Mouse (Mus musculus) liver, embryonic 11.5 days (tissue): ENCODE results near the gene Gm19426. TPM values are rescaled to one million over a fixed set of nuclear protein-coding genes. Genes with fewer than 3 reads are reported as not detected.

Source experiments
- ATAC-seq: fragments of 200-750 bp; cut with Nextera tagmentation; replicated peaks from 2 replicates; pipeline ENCODE4 v1.8.0; 2017; ENCODE audit warnings: moderate number of reproducible peaks, mild to moderate bottlenecking, moderate TSS enrichment, moderate library complexity; ENCODE audit not compliant: low FRiP score
- DNase-seq: peaks from one replicate; pipeline ENCODE4 v3.0.0-alpha.2; 2017; ENCODE audit warnings: low spot score
- H3K27ac ChIP-seq: fragments of 300-500 bp; sonication (generic); 2 replicates; pipeline ENCODE4 v1.5.1; 2014; ENCODE audit warnings: mild to moderate bottlenecking, low read depth, low read length, control low read depth
- H3K27me3 ChIP-seq: fragments of 300-500 bp; sonication (generic); replicated peaks from 2 replicates; pipeline ENCODE4 v1.6.1; 2014; ENCODE audit warnings: low read length, mixed read lengths; ENCODE audit not compliant: control insufficient read depth, insufficient read depth
- H3K36me3 ChIP-seq: fragments of 300-500 bp; sonication (generic); 2 replicates; pipeline ENCODE4 v1.6.1; 2014; ENCODE audit warnings: mild to moderate bottlenecking, low read length, moderate library complexity, mixed read lengths; ENCODE audit not compliant: control insufficient read depth, insufficient read depth
- H3K4me1 ChIP-seq: fragments of 300-500 bp; sonication (generic); replicated peaks from 2 replicates; pipeline ENCODE4 v1.6.1; 2014; ENCODE audit warnings: low read length, mixed read lengths; ENCODE audit not compliant: control insufficient read depth, insufficient read depth
- H3K4me2 ChIP-seq: fragments of 300-500 bp; sonication (generic); 2 replicates; pipeline ENCODE4 v1.6.1; 2014; ENCODE audit warnings: mild to moderate bottlenecking, control low read depth, moderate library complexity
- H3K4me3 ChIP-seq: fragments of 300-500 bp; sonication (generic); 2 replicates; pipeline ENCODE4 v1.5.1; 2014; ENCODE audit warnings: low read depth, low read length, control low read depth
- H3K9ac ChIP-seq: fragments of 300-500 bp; sonication (generic); 2 replicates; pipeline ENCODE4 v1.6.1; 2014; ENCODE audit warnings: low read depth, low read length, control low read depth
- H3K9me3 ChIP-seq: fragments of 300-500 bp; sonication (generic); 2 replicates; pipeline ENCODE4 v1.6.1; 2016; ENCODE audit warnings: low read length, inconsistent platforms, mixed read lengths; ENCODE audit not compliant: control insufficient read depth
- WGBS: fragments of 180-500 bp; shearing (Covaris S2); extraction: QIAGEN DNeasy Blood & Tissue Kit; methylation state at CpG from one replicate; pipeline ENCODE4 v1.1.7; 2014; 5-methylcytosine and 5-hydroxymethylcytosine counted together
- polyA plus RNA-seq: library from polyadenylated mRNA; unstranded; fragments of >200 nt; fragmentation: Nextera tagmentation; extraction: Ambion mirVana; gene quantifications from 2 replicates; pipeline ENCODE4 v1.2.1, GENCODE M21; 2014

Gm19426 gene
- polyA plus RNA-seq: 2.9 and 3.3 TPM in 2 replicates

DNA sequence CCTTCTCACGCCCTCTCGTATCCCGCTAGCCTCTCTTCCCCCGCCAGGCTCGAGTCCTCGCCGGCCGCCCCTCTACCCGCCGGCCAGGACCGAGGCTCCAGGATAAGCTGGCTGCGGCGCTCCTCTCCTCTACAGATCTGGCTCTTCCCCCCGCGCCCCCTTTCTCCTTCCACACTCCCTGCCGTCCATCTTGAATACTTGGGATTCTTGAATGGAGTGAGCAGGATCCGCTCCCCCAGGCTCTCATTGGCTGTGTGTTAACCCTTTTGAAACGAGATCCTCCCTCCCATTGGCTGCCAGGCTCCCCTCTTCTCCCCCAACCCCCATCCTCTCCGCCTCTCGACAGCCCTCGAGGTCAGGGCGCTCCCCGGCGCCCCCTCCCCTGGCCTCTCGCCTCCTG, at the start of gene Gm19426:
Gene Gm19426, minus strand, starts transcription at position 95 of the 400 bp plus-strand sequence.
- WGBS: under 1% methylated on average over 25 of the region's 25 CpGs
- peak within 1 kb of the TSS; percentile 95 for H3K27ac ChIP-seq
- H3K9ac ChIP-seq: peak within 1 kb of the TSS; percentile 98
- peaks cover 50% of the 10 kb centered on the region for H3K4me1 ChIP-seq
- ATAC-seq: peak; percentile 86
- peak within 1 kb of the TSS; percentile 90 for H3K4me2 ChIP-seq
- H3K9me3 ChIP-seq: no peaks in the 10 kb centered on the region
- no peaks in the 10 kb centered on the region for H3K27me3 ChIP-seq
- H3K36me3 ChIP-seq: no peaks in the 10 kb centered on the region
- DNase-seq: peak; percentile 85
- peak within 1 kb of the TSS; percentile 74 for H3K4me3 ChIP-seq

DNA sequence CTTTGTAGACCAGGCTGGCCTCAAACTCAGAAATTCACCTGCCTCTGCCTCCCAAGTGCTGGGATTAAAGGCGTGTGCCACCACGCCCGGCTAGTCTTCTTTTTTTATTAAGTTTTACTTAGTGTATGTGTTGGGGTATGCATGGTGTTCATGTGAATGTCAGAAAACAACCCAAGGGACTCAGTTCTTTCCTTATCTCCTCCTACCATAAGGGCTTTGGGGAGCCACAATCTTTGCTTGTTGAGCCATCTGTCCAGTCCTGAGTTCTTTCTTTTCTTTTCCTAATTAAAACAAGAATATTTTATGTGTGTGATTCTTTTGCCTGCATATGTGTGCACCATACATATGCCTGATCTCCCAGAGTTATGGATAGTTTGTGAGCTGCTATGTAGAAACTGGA, 49.7 kb upstream of the Gm19426 start:
- Histone ChIP-seq H3K27me3 (peaks cover 3% of the 10 kb centered on the region; the same call in 1 of the 2 replicates), H3K9me3 (peaks cover 3% of the 10 kb centered on the region; the same call in 1 of the 2 replicates), H3K4me2 (no peak overlapping the region), H3K36me3 (no peaks in the 10 kb centered on the region), H3K9ac (no peak overlapping the region), H3K27ac (no peak overlapping the region), H3K4me1 (peaks cover 12% of the 10 kb centered on the region), H3K4me3 (no peak overlapping the region)
- ATAC-seq: peak; percentile 78
- DNase-seq: no peak
- 63% methylated on average over 3 of the region's 3 CpGs for WGBS

DNA sequence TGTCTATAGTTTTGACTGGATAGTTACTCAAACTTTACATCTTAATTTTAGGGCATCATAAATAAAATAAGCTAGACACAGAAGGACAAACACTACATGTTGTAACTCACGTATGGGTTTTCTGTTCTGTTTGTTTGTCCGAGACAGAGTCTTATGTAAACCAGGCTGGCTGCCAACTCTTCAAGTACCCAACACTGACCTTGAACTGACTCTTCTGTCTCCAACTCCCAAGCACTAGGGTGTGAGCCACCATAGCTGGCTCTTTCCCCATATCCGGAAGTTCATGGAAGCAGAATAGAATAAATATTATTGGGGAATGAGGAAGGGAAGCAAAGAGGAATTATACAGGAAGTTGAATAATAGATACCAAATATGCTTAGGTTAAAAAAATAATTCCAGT, 49.1 kb upstream of the Gm19426 start:
- Histone ChIP-seq H3K4me3 (no peak overlapping the region), H3K36me3 (no peaks in the 10 kb centered on the region), H3K9me3 (peaks cover 3% of the 10 kb centered on the region; the same call in 1 of the 2 replicates), H3K4me2 (no peak overlapping the region), H3K27ac (no peak overlapping the region), H3K9ac (no peak overlapping the region), H3K27me3 (peaks cover 3% of the 10 kb centered on the region; the same call in 1 of the 2 replicates), H3K4me1 (peaks cover 7% of the 10 kb centered on the region)
- no peak for DNase-seq
- 85% methylated on average over 3 of the region's 3 CpGs for WGBS
- ATAC-seq: no peak

DNA sequence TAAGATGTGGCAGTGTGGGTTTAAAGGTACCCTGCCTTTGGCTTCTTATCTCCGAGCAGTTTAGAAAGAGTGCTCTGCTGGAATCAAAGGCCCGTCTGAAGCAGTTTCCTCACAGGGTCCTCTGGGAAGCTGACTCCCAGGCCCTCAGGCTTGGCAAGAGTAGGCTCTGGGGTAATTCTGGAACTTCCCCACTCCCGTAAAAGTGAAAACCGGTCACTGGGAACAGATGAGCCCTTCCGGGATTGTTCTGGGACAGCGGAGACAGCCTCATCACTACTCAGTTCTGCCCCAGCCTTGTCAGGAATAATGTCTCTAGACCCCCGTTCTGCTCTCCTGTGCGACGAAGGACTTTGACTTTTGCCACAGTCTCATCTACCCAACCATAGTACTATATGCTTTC, 47.0 kb upstream of the Gm19426 start:
- H3K4me1 ChIP-seq: peaks cover 5% of the 10 kb centered on the region
- no peak overlapping the region for H3K4me3 ChIP-seq
- no peak overlapping the region for H3K9ac ChIP-seq
- H3K36me3 ChIP-seq: no peaks in the 10 kb centered on the region
- no peak overlapping the region for H3K4me2 ChIP-seq
- H3K27me3 ChIP-seq: peaks cover 3% of the 10 kb centered on the region; the same call in 1 of the 2 replicates
- no peak for ATAC-seq
- no peak overlapping the region for H3K27ac ChIP-seq
- no peak for DNase-seq
- 53% methylated on average over 9 of the region's 9 CpGs for WGBS
- H3K9me3 ChIP-seq: peaks cover under 1% of the 10 kb centered on the region; the same call in 1 of the 2 replicates

DNA sequence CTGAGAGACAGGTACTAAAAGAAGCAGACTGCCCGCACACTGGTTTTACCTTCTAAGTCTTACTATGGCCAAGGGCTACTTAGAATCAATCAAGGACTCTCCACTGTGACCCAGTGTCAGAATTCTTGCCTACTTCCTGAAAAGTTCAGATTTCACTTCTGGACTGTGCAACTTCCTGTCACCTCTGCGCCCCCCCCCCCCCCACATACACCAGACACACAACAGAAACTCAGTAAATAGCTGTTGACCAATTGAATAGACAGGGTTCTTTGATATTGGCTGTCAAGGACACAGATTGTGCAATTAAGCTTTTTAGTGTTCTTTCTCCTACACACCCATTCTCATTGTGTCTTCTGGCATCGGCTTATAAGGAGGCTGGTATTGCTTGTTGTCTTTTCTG, 44.9 kb upstream of the Gm19426 start:
- Histone ChIP-seq H3K36me3 (no peaks in the 10 kb centered on the region), H3K4me2 (no peak overlapping the region), H3K27ac (no peak overlapping the region), H3K4me3 (no peak overlapping the region), H3K4me1 (peaks cover 6% of the 10 kb centered on the region), H3K9ac (no peak overlapping the region), H3K27me3 (peaks cover 3% of the 10 kb centered on the region; the same call in 1 of the 2 replicates), H3K9me3 (no peaks in the 10 kb centered on the region)
- WGBS: 73% methylated on average over 3 of the region's 3 CpGs
- DNase-seq (no peak), ATAC-seq (no peak)

DNA sequence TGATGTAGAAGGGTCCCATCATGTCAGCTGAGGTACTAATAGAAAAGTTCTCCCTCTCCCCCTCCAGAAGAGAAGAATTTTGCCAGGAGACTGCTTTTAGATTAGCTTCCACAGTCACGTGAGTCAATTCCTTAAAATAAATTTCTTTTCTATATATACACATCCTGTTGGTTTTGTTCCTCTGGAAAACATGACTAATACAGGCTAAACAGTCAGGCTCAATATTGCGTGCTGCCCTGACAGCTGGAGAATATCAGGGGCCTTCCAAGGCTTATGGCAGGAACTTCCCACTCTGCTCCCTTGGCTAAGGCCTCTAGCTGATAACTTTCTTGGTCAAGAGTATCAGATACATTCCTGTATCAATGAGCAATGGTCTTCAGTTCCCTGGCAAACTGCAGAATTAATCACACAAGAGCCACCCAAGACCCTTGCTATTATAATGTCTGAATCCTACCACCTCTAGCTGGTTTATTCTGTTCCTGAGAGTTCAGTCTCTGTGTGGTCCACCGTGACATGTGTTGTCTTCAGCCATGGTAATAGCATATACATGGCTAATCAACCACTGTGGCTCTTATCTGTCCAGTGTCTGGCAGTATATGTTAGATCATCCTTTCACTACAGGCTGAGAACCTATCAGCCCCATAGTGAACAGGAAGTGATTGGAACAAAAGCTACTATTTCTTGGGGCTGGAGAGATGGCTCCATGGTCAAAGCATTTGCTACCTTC, 40.5 kb upstream of the Gm19426 start:
- no peaks in the 10 kb centered on the region for H3K9me3 ChIP-seq
- H3K36me3 ChIP-seq: no peaks in the 10 kb centered on the region
- H3K9ac ChIP-seq: no peak overlapping the region
- peaks cover 4% of the 10 kb centered on the region for H3K4me1 ChIP-seq
- H3K27ac ChIP-seq: 0 out of 2 replicates have a peak overlapping the region, but pooled peaks have one; percentile 5
- no peak overlapping the region for H3K4me3 ChIP-seq
- WGBS: 50% methylated on average over 3 of the region's 3 CpGs
- ATAC-seq (0 out of 2 replicates have a peak, but pooled peaks have one; percentile 20), DNase-seq (no peak)
- no peaks in the 10 kb centered on the region; the same call in 1 of the 2 replicates for H3K27me3 ChIP-seq
- H3K4me2 ChIP-seq: no peak overlapping the region

DNA sequence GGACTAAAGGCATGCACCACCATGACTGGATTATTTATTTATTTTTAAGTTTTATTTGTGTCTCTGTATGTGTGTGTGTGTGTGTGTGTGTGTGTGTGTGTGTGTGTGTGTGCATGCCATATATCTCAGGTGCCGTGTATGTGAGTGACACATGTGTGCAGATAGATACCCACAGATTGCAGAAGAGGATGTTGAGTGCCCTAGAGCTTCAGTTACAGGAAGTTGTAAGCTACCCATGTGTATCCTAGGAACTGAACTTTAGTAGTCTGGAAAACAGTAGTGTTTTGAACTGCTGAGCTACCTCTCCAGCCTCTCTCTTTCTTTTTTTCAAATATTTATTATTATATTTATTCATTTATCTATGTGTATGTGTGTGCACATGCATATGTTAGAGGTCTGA, 39.9 kb upstream of the Gm19426 start:
- Histone ChIP-seq H3K9ac (no peak overlapping the region), H3K36me3 (no peaks in the 10 kb centered on the region), H3K27me3 (no peaks in the 10 kb centered on the region; the same call in 1 of the 2 replicates), H3K4me3 (no peak overlapping the region), H3K4me2 (no peak overlapping the region), H3K4me1 (peaks cover 4% of the 10 kb centered on the region), H3K9me3 (no peaks in the 10 kb centered on the region), H3K27ac (no peak overlapping the region)
- ATAC-seq: no peak
- DNase-seq: no peak
- 63% methylated on average over 1 of the region's 1 CpGs for WGBS

DNA sequence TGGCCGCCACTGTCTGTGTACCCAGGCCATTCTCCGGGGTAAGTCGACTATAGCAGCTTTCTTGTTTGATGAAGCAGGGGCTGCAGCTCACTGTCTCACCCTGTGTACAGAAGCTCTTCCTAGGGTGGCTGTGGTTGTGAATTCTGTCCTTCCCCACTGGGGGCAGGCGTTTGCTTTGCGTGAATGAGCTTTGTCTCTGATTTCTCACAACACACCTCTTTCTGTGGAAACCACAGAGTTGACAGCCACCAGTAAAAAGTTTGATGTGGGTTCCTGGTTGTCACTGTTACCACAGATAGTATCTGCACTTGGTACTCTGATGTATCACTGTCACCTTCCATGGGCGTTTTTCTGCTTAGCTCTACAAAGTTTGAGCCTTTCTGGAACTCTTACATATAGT, 35.8 kb upstream of the Gm19426 start:
- peaks cover 5% of the 10 kb centered on the region for H3K4me1 ChIP-seq
- ATAC-seq (no peak), DNase-seq (no peak)
- no peak overlapping the region for H3K27ac ChIP-seq
- WGBS: 38% methylated on average over 6 of the region's 6 CpGs
- no peak overlapping the region for H3K4me3 ChIP-seq
- H3K27me3 ChIP-seq: no peaks in the 10 kb centered on the region; the same call in none of the 2 replicates
- no peak overlapping the region for H3K9ac ChIP-seq
- no peak overlapping the region for H3K4me2 ChIP-seq
- no peaks in the 10 kb centered on the region for H3K36me3 ChIP-seq
- H3K9me3 ChIP-seq: no peaks in the 10 kb centered on the region

DNA sequence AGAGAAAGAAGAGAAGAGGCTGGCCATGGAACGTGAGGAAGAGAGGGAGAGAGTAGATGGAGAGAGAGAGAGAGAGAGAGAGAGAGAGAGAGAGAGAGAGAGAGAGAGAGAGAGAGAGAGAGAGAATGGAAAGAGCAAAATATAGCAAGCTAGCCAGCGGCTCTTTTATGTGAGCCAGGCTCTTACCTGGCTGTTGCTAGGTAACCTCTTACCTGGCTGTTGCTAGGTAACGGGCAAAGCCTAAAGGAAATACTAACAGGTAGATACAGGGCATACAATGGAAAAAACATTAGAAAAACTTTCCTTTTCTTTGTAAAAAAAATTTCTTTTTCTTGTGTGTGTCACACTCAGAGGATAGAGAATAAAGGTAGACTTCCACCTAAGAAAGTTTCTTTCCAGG, 34.3 kb upstream of the Gm19426 start:
- no peaks in the 10 kb centered on the region for H3K36me3 ChIP-seq
- no peak overlapping the region for H3K9ac ChIP-seq
- H3K4me3 ChIP-seq: no peak overlapping the region
- no peaks in the 10 kb centered on the region; the same call in none of the 2 replicates for H3K27me3 ChIP-seq
- 57% methylated on average over 3 of the region's 3 CpGs for WGBS
- no peak overlapping the region for H3K4me2 ChIP-seq
- DNase-seq: no peak
- no peak overlapping the region for H3K27ac ChIP-seq
- H3K4me1 ChIP-seq: peaks cover 6% of the 10 kb centered on the region; the same call in 1 of the 2 replicates
- no peak for ATAC-seq
- H3K9me3 ChIP-seq: no peaks in the 10 kb centered on the region
